Mouse (Mus musculus) midbrain, embryonic 11.5 days (tissue): Measurements from ENCODE around the gene Polr2c. TPM values are rescaled to one million over a fixed set of nuclear protein-coding genes. Genes with fewer than 3 reads are reported as not detected.
A peak's percentile ranks its signal among the peaks of the same experiment; 100 is the strongest.

Source experiments
- ATAC-seq: fragments of 200-750 bp; cut with Nextera tagmentation; 2 replicates; pipeline ENCODE4 v1.8.0; 2017; ENCODE audit warnings: moderate TSS enrichment, moderate library complexity; ENCODE audit not compliant: low FRiP score
- DNase-seq: peaks from one replicate; pipeline ENCODE4 v3.0.0; 2015; ENCODE audit warnings: low spot score; ENCODE audit errors: missing footprints
- H3K27ac ChIP-seq: fragments of 300-500 bp; sonication (generic); 2 replicates; pipeline ENCODE4 v1.5.1; 2014; ENCODE audit warnings: low read depth, low read length
- H3K27me3 ChIP-seq: fragments of 300-500 bp; sonication (generic); 2 replicates; pipeline ENCODE4 v1.6.1; 2014; ENCODE audit warnings: mild to moderate bottlenecking, low read length, moderate library complexity, mixed read lengths; ENCODE audit not compliant: control insufficient read depth, insufficient read depth
- H3K36me3 ChIP-seq: fragments of 300-500 bp; sonication (generic); 2 replicates; pipeline ENCODE4 v1.6.1; 2014; ENCODE audit warnings: mild to moderate bottlenecking, low read length, moderate library complexity, mixed read lengths; ENCODE audit not compliant: control insufficient read depth, insufficient read depth
- H3K4me1 ChIP-seq: fragments of 300-500 bp; sonication (generic); 2 replicates; pipeline ENCODE4 v1.6.1; 2014; ENCODE audit warnings: low read length; ENCODE audit not compliant: control insufficient read depth, insufficient read depth
- H3K4me2 ChIP-seq: fragments of 300-500 bp; sonication (generic); 2 replicates; pipeline ENCODE4 v1.6.1; 2014; ENCODE audit warnings: mild to moderate bottlenecking, moderate library complexity
- H3K4me3 ChIP-seq: fragments of 300-500 bp; sonication (generic); 2 replicates; pipeline ENCODE4 v1.5.1; 2014; ENCODE audit warnings: low read depth, low read length
- H3K9ac ChIP-seq: fragments of 300-500 bp; sonication (generic); 2 replicates; pipeline ENCODE4 v1.6.1; 2014; ENCODE audit warnings: low read length
- H3K9me3 ChIP-seq: fragments of 300-500 bp; sonication (generic); 2 replicates; pipeline ENCODE4 v1.6.1; 2016; ENCODE audit warnings: low read length; ENCODE audit not compliant: control insufficient read depth
- WGBS: fragments of 180-500 bp; shearing (Covaris S2); extraction: QIAGEN DNeasy Blood & Tissue Kit; methylation state at CpG from one replicate; pipeline ENCODE4 v1.1.7; 2014; 5-methylcytosine and 5-hydroxymethylcytosine counted together
- polyA plus RNA-seq: library from polyadenylated mRNA; unstranded; fragments of >200 nt; fragmentation: Nextera tagmentation; extraction: Ambion mirVana; gene quantifications from 2 replicates; pipeline ENCODE4 v1.2.1, GENCODE M21; 2014

Polr2c gene
- polyA plus RNA-seq, 1 experiment from 2014 or later, result 160 TPM

DNA sequence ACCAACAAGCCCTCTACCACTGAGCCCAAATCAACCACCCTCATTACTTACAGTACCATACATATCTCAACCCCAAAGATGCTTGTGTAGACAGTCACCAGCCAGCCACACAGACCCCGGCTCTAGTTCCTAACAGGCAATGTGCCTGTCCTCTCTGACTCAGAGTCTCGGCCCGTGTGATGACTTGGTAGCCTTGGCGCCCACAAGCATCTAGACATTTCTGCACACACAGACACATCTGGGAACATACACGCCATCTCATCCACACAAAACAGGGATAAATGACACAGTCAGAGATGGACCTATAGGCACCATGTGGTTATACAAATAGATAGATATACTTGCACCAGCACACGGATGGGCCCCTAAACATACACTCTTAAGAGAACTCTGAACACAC is 57.0 kb downstream of the Polr2c start:
- 87% methylated on average over 6 of the region's 6 CpGs for WGBS
- Histone ChIP-seq H3K9me3 (no peaks in the 10 kb centered on the region), H3K4me2 (no peak overlapping the region), H3K36me3 (no peaks in the 10 kb centered on the region), H3K27ac (no peak overlapping the region), H3K4me3 (no peak overlapping the region), H3K9ac (no peak overlapping the region), H3K4me1 (peaks cover 19% of the 10 kb centered on the region), H3K27me3 (peaks cover 31% of the 10 kb centered on the region)
- peak; percentile 81 for DNase-seq
- ATAC-seq, result no peak

DNA sequence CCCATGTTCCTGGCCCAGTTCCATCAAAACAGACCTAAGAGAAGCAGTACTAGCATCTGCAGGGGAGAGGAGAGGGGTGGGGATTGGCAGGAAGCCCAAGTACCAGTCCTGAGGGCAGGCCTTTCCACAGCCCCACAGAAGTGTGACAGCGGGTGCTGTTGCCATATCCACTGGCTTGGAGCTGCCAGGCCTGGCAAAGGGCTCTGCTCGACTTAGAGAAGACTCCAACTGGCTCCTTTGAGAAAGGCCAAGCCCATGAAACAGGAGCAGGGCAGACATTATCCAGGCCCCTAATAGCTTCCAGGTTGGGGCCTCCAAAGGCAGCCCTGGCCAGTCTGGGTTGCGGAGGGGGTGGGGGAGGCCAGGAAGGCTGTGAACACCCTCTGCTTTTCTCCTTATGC is 57.5 kb downstream of the Polr2c start:
- Histone ChIP-seq H3K27me3 (peaks cover 31% of the 10 kb centered on the region), H3K4me2 (no peak overlapping the region), H3K9me3 (no peaks in the 10 kb centered on the region), H3K4me1 (peaks cover 19% of the 10 kb centered on the region), H3K36me3 (no peaks in the 10 kb centered on the region), H3K9ac (no peak overlapping the region), H3K27ac (no peak overlapping the region), H3K4me3 (no peak overlapping the region)
- DNase-seq, result peak; percentile 77
- WGBS, result 80% methylated on average over 3 of the region's 3 CpGs
- no peak for ATAC-seq

DNA sequence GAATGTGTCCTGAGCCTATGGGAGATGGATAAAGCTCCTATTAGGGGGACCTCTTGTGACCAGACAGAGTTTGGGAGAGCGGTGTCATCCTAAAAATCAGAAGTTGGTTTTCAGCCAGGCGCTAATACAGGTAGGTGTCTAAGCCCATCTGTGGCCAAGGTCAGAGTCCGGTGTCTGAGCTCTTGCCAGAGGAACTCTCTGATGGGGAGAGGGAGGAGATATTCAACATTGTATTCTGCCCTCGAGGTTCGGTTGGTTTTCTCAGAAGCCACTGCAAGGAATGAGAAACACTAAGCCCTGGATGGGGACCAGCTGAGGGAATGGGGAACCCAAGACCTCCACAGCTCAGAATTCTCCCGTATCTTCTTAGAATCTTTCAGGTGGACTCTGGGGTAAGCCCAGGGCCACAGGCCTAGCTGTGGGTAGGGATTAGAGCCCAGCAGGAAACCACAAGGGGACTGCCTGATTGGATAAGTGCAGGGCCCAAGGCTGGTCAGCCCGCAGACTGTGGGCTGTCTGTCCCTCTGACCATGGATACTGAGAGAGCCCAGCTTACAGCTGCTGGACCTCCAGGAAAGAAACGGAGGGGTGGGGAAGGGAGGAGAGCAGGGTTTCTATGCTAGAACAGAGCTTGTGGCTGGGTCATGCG is 59.2 kb downstream of the Polr2c start:
- Histone ChIP-seq H3K4me3 (peak overlapping the region; percentile 67), H3K9me3 (no peaks in the 10 kb centered on the region), H3K4me1 (peaks cover 19% of the 10 kb centered on the region), H3K27me3 (peaks cover 31% of the 10 kb centered on the region), H3K36me3 (no peaks in the 10 kb centered on the region), H3K4me2 (peak overlapping the region; percentile 81), H3K27ac (no peak overlapping the region), H3K9ac (peak overlapping the region; percentile 59; the same call in 1 of the 2 replicates)
- WGBS, result 40% methylated on average over 9 of the region's 9 CpGs
- DNase-seq (peak; percentile 83), ATAC-seq (no peak)

DNA sequence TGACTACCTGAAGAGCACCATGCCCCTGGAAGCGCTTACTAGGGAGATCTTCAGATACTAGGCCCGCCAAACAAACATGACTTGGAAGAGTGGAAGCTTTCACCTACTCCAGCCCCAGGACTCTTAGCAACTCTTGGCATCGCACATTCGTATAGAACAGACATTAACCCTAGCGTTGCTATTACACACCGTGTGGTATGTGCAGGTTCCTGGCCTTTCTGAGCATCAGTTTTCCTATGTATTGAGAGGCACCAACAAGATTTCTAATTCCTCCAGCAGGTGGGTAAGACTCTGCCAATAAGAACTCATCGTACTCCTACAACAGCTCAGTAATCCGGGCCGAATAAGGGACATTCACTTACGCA is 59.7 kb downstream of the Polr2c start:
- H3K9ac ChIP-seq, result peak overlapping the region; percentile 59
- ATAC-seq (no peak), DNase-seq (no peak)
- H3K27ac ChIP-seq, result no peak overlapping the region
- H3K4me2 ChIP-seq, result peak overlapping the region; percentile 81
- H3K4me1 ChIP-seq, result peaks cover 19% of the 10 kb centered on the region
- H3K36me3 ChIP-seq, result no peaks in the 10 kb centered on the region
- H3K4me3 ChIP-seq, result peak overlapping the region; percentile 67
- 10% methylated on average over 10 of the region's 10 CpGs for WGBS
- no peaks in the 10 kb centered on the region for H3K9me3 ChIP-seq
- peaks cover 29% of the 10 kb centered on the region for H3K27me3 ChIP-seq

DNA sequence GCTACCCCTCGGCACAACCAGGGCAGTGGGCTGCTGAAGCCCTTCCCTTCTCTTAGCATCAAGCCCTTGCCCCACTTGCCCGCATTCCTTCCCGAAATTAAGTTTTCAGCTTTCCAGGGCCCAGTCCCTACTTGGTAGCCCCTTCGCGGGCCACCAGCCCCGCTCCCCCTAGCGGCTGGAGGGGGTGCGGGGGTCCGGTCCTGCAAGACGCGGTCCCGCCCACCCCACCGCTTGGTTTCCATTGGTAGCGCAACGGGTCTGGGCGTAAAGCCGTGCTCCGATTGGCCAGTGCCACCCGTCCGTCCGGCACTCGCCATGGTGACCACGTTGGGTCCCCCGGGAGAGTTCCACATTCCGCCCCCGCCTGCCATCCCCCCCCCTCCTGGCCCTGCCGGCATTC is 60.1 kb downstream of the Polr2c start:
- Histone ChIP-seq H3K27me3 (peaks cover 25% of the 10 kb centered on the region), H3K27ac (no peak overlapping the region; the same call in 1 of the 2 replicates), H3K4me1 (peaks cover 19% of the 10 kb centered on the region), H3K9ac (peak overlapping the region; percentile 83), H3K4me2 (peak overlapping the region; percentile 81), H3K4me3 (peak overlapping the region; percentile 67), H3K36me3 (no peaks in the 10 kb centered on the region), H3K9me3 (no peaks in the 10 kb centered on the region)
- peak; percentile 96 for ATAC-seq
- DNase-seq, result peak; percentile 99
- 1% methylated on average over 27 of the region's 27 CpGs for WGBS

DNA sequence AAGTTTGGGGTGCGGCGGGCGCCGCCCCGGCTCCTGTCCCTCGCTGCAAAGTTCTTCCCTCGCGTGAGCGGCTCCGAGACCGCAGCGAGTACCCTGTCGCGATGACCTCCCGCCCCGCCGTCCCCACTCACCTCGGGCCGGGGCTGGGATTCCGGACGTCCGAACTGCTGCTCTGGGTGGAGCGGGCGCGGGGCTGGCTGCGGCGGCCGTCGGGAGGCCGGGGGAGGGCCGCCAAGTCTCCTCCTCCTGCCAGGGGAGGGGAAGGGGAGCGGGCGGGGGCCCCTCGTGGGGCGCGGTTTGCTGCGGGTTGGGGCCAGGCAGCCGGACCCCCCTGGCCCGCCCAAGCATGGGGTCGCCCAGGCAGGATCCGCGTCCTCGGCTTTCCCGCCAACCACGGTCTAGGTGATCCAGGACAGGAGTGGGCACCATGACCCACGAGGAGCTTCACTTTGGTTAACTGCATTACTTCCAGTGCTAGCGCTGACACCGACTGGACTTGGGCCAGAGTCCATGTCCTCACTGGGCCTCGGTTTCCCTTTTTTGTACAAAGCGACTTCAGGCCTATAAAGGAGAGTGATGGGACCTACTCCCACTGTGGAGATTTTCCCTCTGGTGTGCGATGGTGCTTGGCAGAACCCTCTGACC is 60.7 kb downstream of the Polr2c start, which contains the start of gene Ccdc102a:
TSS of gene Ccdc102a (minus strand) at position 248 of the 645 bp plus-strand sequence.
- peak; percentile 94 for DNase-seq
- peaks cover 18% of the 10 kb centered on the region for H3K4me1 ChIP-seq
- no peaks in the 10 kb centered on the region for H3K9me3 ChIP-seq
- H3K4me2 ChIP-seq, result peak within 1 kb of the TSS; percentile 81
- peaks cover 19% of the 10 kb centered on the region for H3K27me3 ChIP-seq
- ATAC-seq, result peak; percentile 49
- H3K9ac ChIP-seq, result peak within 1 kb of the TSS; percentile 83
- peak within 1 kb of the TSS; percentile 67 for H3K4me3 ChIP-seq
- no peaks in the 10 kb centered on the region for H3K36me3 ChIP-seq
- WGBS, result 3% methylated on average over 50 of the region's 51 CpGs
- no peak within 1 kb of the TSS; the same call in 1 of the 2 replicates for H3K27ac ChIP-seq

DNA sequence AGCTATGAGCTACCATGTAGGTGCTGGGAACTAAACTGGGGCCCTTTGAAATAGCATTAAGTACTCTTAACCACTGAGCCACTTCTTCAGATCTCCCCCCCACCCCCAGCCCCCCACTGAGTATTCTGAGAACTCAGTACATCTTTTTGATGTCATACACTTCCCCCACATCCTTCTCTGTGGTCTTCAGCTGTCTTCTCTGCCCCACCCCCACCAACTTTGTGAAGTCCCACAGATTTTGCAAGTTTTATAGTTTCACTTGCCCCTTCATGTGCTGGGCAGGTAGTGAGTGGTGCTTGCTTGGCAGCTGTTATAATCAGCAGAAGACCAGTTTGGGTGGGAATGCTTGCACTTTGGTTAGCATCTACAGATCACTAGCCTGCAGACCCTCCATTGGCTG is 62.0 kb downstream of the Polr2c start:
- H3K4me3 ChIP-seq, result no peak overlapping the region
- DNase-seq (no peak), ATAC-seq (no peak)
- H3K4me1 ChIP-seq, result peaks cover 9% of the 10 kb centered on the region
- no peak overlapping the region for H3K4me2 ChIP-seq
- H3K27ac ChIP-seq, result no peak overlapping the region
- peaks cover 8% of the 10 kb centered on the region for H3K27me3 ChIP-seq
- no peak overlapping the region for H3K9ac ChIP-seq
- no peaks in the 10 kb centered on the region for H3K36me3 ChIP-seq
- H3K9me3 ChIP-seq, result no peaks in the 10 kb centered on the region

DNA sequence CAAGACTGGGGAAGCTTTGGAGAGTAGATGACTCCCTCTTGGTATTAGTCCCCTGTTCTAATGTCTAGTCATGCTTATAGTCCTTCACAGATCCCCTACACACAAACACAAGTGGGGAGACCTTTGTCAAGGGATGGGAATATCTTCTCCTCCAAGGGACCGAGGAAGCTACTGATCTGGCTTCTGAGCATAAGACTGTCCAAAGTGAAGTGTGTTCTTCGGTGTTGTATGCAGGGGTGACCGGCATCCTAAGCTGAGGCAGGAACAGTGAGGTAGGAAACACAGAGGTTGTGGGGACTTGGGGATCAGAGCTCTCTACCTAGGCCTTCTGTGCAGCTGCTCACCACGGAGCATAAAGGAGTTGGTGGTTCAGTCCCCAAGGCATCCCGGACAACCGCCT is 64.9 kb downstream of the Polr2c start:
- no peak overlapping the region for H3K9ac ChIP-seq
- DNase-seq (peak; percentile 72), ATAC-seq (no peak)
- peaks cover under 1% of the 10 kb centered on the region; the same call in 1 of the 2 replicates for H3K4me1 ChIP-seq
- no peaks in the 10 kb centered on the region for H3K9me3 ChIP-seq
- H3K4me2 ChIP-seq, result no peak overlapping the region
- no peaks in the 10 kb centered on the region for H3K27me3 ChIP-seq
- H3K36me3 ChIP-seq, result no peaks in the 10 kb centered on the region
- H3K27ac ChIP-seq, result no peak overlapping the region
- H3K4me3 ChIP-seq, result no peak overlapping the region
- WGBS, result 74% methylated on average over 6 of the region's 6 CpGs

DNA sequence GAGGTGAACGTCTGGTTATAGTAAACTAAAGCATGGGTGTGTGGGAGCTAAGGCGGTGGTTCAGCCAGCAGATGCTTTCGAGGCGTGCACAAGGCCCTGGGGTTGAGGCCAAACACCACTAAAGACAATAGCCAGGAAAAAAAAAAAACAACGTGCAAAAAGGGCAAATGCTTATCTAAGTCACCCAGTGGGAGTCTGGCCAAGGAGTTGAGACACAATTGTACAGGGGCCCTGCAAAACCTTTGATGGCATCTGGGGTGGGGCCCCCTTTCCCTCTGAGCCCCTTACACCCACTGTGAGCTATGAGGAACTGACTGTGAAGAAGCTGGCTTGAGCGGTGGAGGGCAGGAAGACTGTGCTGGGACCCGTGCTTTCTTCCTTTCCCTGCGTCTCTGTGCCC is 65.4 kb downstream of the Polr2c start:
- no peak overlapping the region for H3K27ac ChIP-seq
- 30% methylated on average over 8 of the region's 8 CpGs for WGBS

More for the DNA sequence above, 65.4 kb downstream of the Polr2c start:
- Histone ChIP-seq H3K36me3 (no peaks in the 10 kb centered on the region), H3K4me2 (no peak overlapping the region), H3K27me3 (no peaks in the 10 kb centered on the region), H3K9me3 (no peaks in the 10 kb centered on the region), H3K4me1 (no peaks in the 10 kb centered on the region), H3K4me3 (no peak overlapping the region), H3K9ac (no peak overlapping the region)
- no peak for DNase-seq
- ATAC-seq, result no peak
